Mouse (Mus musculus): ENCODE measurements around the gene Ppp1r37. TPM values are rescaled to one million over a fixed set of nuclear protein-coding genes. Genes with fewer than 3 reads are reported as not detected.

Ppp1r37 gene
- polyA plus RNA-seq, 1 experiment from 2014 or later = 5.8 TPM

- Histone ChIP-seq H3K9me3 (ENCODE audit: control insufficient read depth, low read length) (no peaks in the 10 kb centered on the region), H3K27ac (ENCODE audit: low read depth, low read length) (no peak within 1 kb of the TSS), H3K27me3 (ENCODE audit: control insufficient read depth, insufficient read depth, low read length) (peaks cover 40% of the 10 kb centered on the region), H3K4me1 (replicated peaks; ENCODE audit: control insufficient read depth, insufficient read depth, low read length) (peaks cover 10% of the 10 kb centered on the region; the same call in 1 of the 2 replicates), H3K4me2 (replicated peaks; ENCODE audit: low read depth, low read length) (peak within 1 kb of the TSS; percentile 44), H3K36me3 (ENCODE audit: control insufficient read depth, insufficient read depth, low read length) (peaks cover 6% of the 10 kb centered on the region; the same call in 1 of the 2 replicates), H3K9ac (ENCODE audit: low read depth, low read length) (no peak within 1 kb of the TSS), H3K4me3 (ENCODE audit: low read depth, low read length) (peak within 1 kb of the TSS; percentile 23)
- WGBS = 2% methylated on average over 56 of the region's 56 CpGs
- no peak for ATAC-seq (ENCODE audit: low FRiP score)
- peak; percentile 49 for DNase-seq (ENCODE audit: low spot score)
These were observed 14.4 kb upstream of the Ppp1r37 start, which contains the start of the genes Zfp296 and Gemin7 for GRCm38 (mm10) chr7:19577141-19577852. Zfp296 (plus strand) TSS chr7:19577287. Gemin7 (minus strand) TSS chr7:19577595.

GRCm38 (mm10) chr7:19575559-19575958 lies 12.7 kb upstream of the Ppp1r37 start:
- H3K4me1 ChIP-seq (replicated peaks; ENCODE audit: control insufficient read depth, insufficient read depth, low read length) = peaks cover 14% of the 10 kb centered on the region; the same call in 1 of the 2 replicates
- H3K4me3 ChIP-seq (ENCODE audit: low read depth, low read length) = no peak overlapping the region
- H3K9ac ChIP-seq (ENCODE audit: low read depth, low read length) = no peak overlapping the region
- 60% methylated on average over 3 of the region's 3 CpGs for WGBS
- H3K4me2 ChIP-seq (replicated peaks; ENCODE audit: low read depth, low read length) = no peak overlapping the region
- no peak overlapping the region for H3K27ac ChIP-seq (ENCODE audit: low read depth, low read length)
- no peak for DNase-seq (ENCODE audit: low spot score)
- 0 out of 2 replicates have a peak, but pooled peaks cover under 1% of the 10 kb centered on the region for H3K36me3 ChIP-seq (ENCODE audit: control insufficient read depth, insufficient read depth, low read length)
- ATAC-seq (ENCODE audit: low FRiP score) = no peak
- H3K9me3 ChIP-seq (ENCODE audit: control insufficient read depth, low read length) = no peaks in the 10 kb centered on the region
- H3K27me3 ChIP-seq (ENCODE audit: control insufficient read depth, insufficient read depth, low read length) = peaks cover 40% of the 10 kb centered on the region

GRCm38 (mm10) chr7:19573776-19574140 lies 10.9 kb upstream of the Ppp1r37 start:
- Histone ChIP-seq H3K27ac (ENCODE audit: low read depth, low read length) (no peak overlapping the region), H3K36me3 (ENCODE audit: control insufficient read depth, insufficient read depth, low read length) (peaks cover 2% of the 10 kb centered on the region; the same call in 1 of the 2 replicates), H3K9me3 (ENCODE audit: control insufficient read depth, low read length) (no peaks in the 10 kb centered on the region), H3K4me3 (ENCODE audit: low read depth, low read length) (peak overlapping the region; percentile 68), H3K27me3 (ENCODE audit: control insufficient read depth, insufficient read depth, low read length) (peaks cover 32% of the 10 kb centered on the region), H3K4me1 (replicated peaks; ENCODE audit: control insufficient read depth, insufficient read depth, low read length) (peaks cover 14% of the 10 kb centered on the region; the same call in 1 of the 2 replicates), H3K9ac (ENCODE audit: low read depth, low read length) (peak overlapping the region; percentile 83), H3K4me2 (replicated peaks; ENCODE audit: low read depth, low read length) (peak overlapping the region; percentile 76)
- no peak; the same call in 1 of the 2 replicates for ATAC-seq (ENCODE audit: low FRiP score)
- DNase-seq (ENCODE audit: low spot score) = no peak
- 26% methylated on average over 16 of the region's 16 CpGs for WGBS

GRCm38 (mm10) chr7:19572926-19573775 lies 10.3 kb upstream of the Ppp1r37 start:
- H3K36me3 ChIP-seq (ENCODE audit: control insufficient read depth, insufficient read depth, low read length) = peaks cover 5% of the 10 kb centered on the region; the same call in 1 of the 2 replicates
- peak overlapping the region; percentile 68 for H3K4me3 ChIP-seq (ENCODE audit: low read depth, low read length)
- H3K27ac ChIP-seq (ENCODE audit: low read depth, low read length) = peak overlapping the region; percentile 59; the same call in 1 of the 2 replicates
- H3K4me1 ChIP-seq (replicated peaks; ENCODE audit: control insufficient read depth, insufficient read depth, low read length) = peaks cover 14% of the 10 kb centered on the region; the same call in 1 of the 2 replicates
- under 1% methylated on average over 53 of the region's 53 CpGs for WGBS
- H3K9me3 ChIP-seq (ENCODE audit: control insufficient read depth, low read length) = no peaks in the 10 kb centered on the region
- H3K4me2 ChIP-seq (replicated peaks; ENCODE audit: low read depth, low read length) = peak overlapping the region; percentile 76
- ATAC-seq (ENCODE audit: low FRiP score) (peak; percentile 84), DNase-seq (ENCODE audit: low spot score) (peak; percentile 91)
- H3K9ac ChIP-seq (ENCODE audit: low read depth, low read length) = peak overlapping the region; percentile 83
- H3K27me3 ChIP-seq (ENCODE audit: control insufficient read depth, insufficient read depth, low read length) = peaks cover 26% of the 10 kb centered on the region

DNA sequence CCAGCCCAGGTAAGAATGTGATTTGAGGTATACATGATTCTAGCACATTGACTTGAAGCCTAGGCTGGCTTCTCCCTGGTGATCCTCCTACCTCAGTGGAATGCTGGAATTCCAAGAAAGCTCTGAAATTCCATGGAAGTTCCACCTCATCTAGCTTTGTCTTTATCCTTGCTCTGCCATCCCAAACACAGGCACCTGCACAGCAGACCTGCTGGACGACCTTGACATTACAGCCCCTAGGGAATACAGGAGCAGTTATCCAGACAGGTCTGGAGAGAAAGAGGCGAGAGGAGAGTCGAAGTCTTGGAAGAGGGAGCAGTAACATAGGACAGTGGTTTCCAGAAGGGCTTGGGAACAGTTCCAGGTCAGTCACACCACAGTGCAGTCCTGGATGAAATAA lies 6.8 kb upstream of the Ppp1r37 start:
- H3K27me3 ChIP-seq (ENCODE audit: control insufficient read depth, insufficient read depth, low read length) = no peaks in the 10 kb centered on the region
- ATAC-seq (ENCODE audit: low FRiP score) = no peak
- peaks cover 4% of the 10 kb centered on the region; the same call in 1 of the 2 replicates for H3K4me1 ChIP-seq (replicated peaks; ENCODE audit: control insufficient read depth, insufficient read depth, low read length)
- no peak overlapping the region for H3K4me2 ChIP-seq (replicated peaks; ENCODE audit: low read depth, low read length)
- no peak overlapping the region for H3K9ac ChIP-seq (ENCODE audit: low read depth, low read length)
- peaks cover 9% of the 10 kb centered on the region; the same call in 1 of the 2 replicates for H3K36me3 ChIP-seq (ENCODE audit: control insufficient read depth, insufficient read depth, low read length)
- 80% methylated on average over 3 of the region's 3 CpGs for WGBS
- no peaks in the 10 kb centered on the region for H3K9me3 ChIP-seq (ENCODE audit: control insufficient read depth, low read length)
- H3K27ac ChIP-seq (ENCODE audit: low read depth, low read length) = no peak overlapping the region
- H3K4me3 ChIP-seq (ENCODE audit: low read depth, low read length) = no peak overlapping the region
- no peak for DNase-seq (ENCODE audit: low spot score)

GRCm38 (mm10) chr7:19567426-19567825 lies 4.5 kb upstream of the Ppp1r37 start:
- Histone ChIP-seq H3K4me1 (replicated peaks; ENCODE audit: control insufficient read depth, insufficient read depth, low read length) (peaks cover 6% of the 10 kb centered on the region; the same call in 1 of the 2 replicates), H3K9ac (ENCODE audit: low read depth, low read length) (no peak overlapping the region), H3K27ac (ENCODE audit: low read depth, low read length) (no peak overlapping the region), H3K36me3 (ENCODE audit: control insufficient read depth, insufficient read depth, low read length) (peaks cover 13% of the 10 kb centered on the region), H3K4me3 (ENCODE audit: low read depth, low read length) (no peak overlapping the region), H3K4me2 (replicated peaks; ENCODE audit: low read depth, low read length) (no peak overlapping the region), H3K9me3 (ENCODE audit: control insufficient read depth, low read length) (no peaks in the 10 kb centered on the region), H3K27me3 (ENCODE audit: control insufficient read depth, insufficient read depth, low read length) (no peaks in the 10 kb centered on the region)
- DNase-seq (ENCODE audit: low spot score) (no peak), ATAC-seq (ENCODE audit: low FRiP score) (no peak)
- 94% methylated on average over 8 of the region's 8 CpGs for WGBS

DNA sequence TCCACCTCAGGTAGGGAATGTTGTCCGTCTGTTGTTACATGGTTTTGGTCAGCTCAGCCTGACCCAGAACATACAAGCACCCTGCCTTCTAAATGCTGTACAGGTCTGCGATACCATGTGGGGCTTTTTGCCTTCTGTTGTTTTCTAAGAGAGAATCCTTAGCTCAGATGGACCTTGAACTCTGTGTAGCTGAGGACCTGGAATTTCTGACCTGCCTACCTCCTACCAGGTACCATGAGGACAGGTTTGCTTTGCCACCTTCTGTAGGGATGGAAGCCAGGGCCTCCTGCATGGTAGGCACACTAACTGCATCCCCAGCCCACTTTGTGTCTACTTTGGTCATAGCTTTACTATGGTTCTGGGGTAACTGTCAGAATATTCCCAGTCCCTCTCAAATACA lies 2.9 kb upstream of the Ppp1r37 start:
- no peak overlapping the region for H3K4me3 ChIP-seq (ENCODE audit: low read depth, low read length)
- WGBS = 98% methylated on average over 2 of the region's 2 CpGs

DNA sequence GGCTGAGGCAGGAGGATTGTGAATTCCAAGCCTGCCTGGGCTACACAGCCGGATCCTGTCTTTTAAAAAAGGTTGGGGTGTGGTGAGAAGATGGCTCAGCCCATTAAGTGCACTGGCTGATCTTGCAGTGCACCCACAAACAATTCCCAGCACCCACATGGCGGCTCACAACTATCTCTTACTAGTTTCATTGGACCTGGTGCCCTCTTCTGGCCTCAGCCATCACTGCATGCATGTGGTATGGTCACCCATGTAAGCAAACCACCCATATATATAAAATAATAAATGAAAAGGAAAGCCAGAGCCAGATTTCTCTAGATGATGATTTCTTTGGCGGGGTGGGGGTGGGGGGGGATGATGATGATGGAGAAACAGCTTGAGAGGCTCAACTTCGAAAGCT lies 1.6 kb upstream of the Ppp1r37 start:
- Histone ChIP-seq H3K4me2 (replicated peaks; ENCODE audit: low read depth, low read length) (no peak overlapping the region), H3K27me3 (ENCODE audit: control insufficient read depth, insufficient read depth, low read length) (no peaks in the 10 kb centered on the region), H3K9ac (ENCODE audit: low read depth, low read length) (no peak overlapping the region), H3K4me1 (replicated peaks; ENCODE audit: control insufficient read depth, insufficient read depth, low read length) (peaks cover 10% of the 10 kb centered on the region), H3K4me3 (ENCODE audit: low read depth, low read length) (no peak overlapping the region), H3K27ac (ENCODE audit: low read depth, low read length) (no peak overlapping the region), H3K36me3 (ENCODE audit: control insufficient read depth, insufficient read depth, low read length) (peaks cover 13% of the 10 kb centered on the region), H3K9me3 (ENCODE audit: control insufficient read depth, low read length) (no peaks in the 10 kb centered on the region)
- WGBS = 85% methylated on average over 4 of the region's 4 CpGs
- ATAC-seq (ENCODE audit: low FRiP score) = no peak
- no peak for DNase-seq (ENCODE audit: low spot score)

More for the DNA sequence above, 2.9 kb upstream of the Ppp1r37 start:
- H3K27ac ChIP-seq (ENCODE audit: low read depth, low read length) = no peak overlapping the region
- no peaks in the 10 kb centered on the region for H3K9me3 ChIP-seq (ENCODE audit: control insufficient read depth, low read length)
- DNase-seq (ENCODE audit: low spot score) (no peak), ATAC-seq (ENCODE audit: low FRiP score) (no peak)
- no peak overlapping the region for H3K4me2 ChIP-seq (replicated peaks; ENCODE audit: low read depth, low read length)
- H3K27me3 ChIP-seq (ENCODE audit: control insufficient read depth, insufficient read depth, low read length) = no peaks in the 10 kb centered on the region
- H3K4me1 ChIP-seq (replicated peaks; ENCODE audit: control insufficient read depth, insufficient read depth, low read length) = peaks cover 3% of the 10 kb centered on the region; the same call in 1 of the 2 replicates
- H3K36me3 ChIP-seq (ENCODE audit: control insufficient read depth, insufficient read depth, low read length) = peaks cover 13% of the 10 kb centered on the region
- H3K9ac ChIP-seq (ENCODE audit: low read depth, low read length) = no peak overlapping the region
